Mouse (Mus musculus): ENCODE measurements around the gene Ubash3a.

Ubash3a gene

DNA sequence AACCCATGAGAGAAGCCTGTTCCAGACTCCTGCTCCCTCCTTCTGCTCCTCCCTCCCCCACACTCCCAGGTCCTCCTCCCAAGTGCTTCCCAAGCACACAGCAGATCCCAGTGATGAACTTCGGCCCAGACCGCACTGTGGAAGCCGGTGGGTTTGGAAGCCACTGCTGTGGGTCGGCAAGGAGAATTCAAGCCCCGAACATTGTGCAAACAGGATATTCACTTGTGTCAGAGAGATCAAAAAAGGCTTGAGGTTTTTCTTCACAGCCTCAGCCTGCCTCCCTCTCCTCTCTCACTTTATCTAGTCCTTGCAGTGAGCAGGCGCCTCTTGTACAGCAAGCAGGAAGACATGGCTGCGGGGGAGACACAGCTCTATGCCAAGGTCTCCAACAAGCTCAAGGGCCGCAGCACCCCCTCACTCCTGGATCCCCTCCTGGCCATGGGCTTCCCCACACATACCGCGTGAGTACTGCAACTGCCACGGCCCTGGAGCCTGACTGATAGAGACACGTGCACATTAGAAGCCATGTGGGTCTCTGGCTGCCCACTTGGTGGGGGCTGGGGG lies at the start of gene Ubash3a:
TSS of gene Ubash3a (plus strand) at position 103 of the 564 bp plus-strand sequence.
- DNase-seq: peak; percentile 78

DNA sequence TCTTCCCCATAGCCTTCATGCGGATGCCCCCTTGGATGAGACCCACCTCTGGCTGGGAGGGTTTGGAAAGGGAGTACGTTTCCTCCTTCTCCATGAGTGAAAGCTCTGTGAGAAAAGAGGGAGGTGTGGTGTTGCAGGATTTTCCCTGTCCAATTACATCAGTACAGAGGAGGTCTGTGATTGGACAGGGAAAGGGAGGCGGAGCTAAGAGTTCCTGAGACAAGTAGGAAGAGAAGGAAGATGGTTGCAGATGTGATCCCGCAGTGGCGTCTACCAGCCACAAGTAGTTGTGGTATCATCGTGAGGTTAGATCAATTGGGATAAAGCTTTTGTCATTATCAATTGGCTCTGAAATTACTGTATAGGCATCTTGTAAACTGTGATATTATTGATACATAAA lies 49.8 kb upstream of the Ubash3a start:
- DNase-seq: no peak

DNA sequence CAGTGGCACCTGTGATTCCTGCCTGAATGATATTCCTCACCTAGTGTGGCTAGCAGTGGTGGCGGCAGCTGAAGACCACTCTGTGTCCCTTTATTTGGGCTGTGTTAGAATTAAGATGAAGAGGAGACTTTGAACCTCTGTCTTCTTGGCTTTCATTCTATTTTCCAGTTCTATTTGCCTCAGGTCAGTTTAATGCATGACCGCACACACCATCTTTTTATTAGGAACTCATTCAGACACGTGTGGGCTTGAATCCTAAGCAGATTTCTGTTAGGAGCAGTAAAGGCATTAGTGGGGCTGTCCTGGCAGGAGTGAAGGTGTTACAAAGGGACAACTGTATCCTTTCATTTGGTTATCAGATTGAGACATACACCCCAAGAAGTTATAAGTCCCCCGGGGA lies 47.4 kb upstream of the Ubash3a start:
- no peak for DNase-seq

DNA sequence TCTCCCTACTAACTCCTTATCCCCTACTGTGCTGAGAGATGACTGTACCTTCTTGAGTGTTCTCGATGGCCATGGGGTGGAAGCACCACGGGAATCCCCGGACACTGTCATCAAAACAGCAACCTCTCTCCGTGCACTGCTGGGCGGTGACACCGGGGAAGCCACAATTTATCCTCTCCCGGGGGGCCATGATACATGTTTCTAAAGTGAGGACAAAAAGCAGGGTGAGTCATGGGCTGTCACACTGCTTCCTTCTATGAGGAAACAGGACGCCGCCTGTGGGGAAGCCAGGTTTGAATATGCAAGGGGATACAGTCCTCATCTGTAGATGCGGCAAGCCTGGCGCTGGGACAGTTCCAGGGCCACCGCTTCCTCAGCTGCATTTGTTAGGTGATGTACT lies 45.1 kb upstream of the Ubash3a start:
- no peak for DNase-seq

DNA sequence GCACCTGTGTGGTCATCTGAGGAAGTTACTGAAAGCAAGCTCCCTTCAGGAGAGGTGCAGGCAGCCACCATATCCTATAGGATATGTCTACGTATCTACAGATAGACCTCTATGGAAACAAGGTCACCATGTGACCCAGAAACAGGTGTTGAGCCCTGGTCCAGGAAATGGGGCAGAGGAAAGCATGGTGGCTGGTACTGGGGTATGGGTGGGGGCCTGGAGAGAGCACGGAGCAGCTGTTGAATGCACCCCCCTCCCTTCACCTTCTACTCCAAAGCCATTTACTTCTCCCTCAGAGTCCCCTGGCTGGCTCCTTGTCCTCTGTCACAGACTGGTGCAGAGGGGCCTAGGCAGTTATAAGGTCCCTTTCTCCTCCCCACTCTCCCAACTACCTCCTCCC lies 43.9 kb upstream of the Ubash3a start:
- no peak for DNase-seq

DNA sequence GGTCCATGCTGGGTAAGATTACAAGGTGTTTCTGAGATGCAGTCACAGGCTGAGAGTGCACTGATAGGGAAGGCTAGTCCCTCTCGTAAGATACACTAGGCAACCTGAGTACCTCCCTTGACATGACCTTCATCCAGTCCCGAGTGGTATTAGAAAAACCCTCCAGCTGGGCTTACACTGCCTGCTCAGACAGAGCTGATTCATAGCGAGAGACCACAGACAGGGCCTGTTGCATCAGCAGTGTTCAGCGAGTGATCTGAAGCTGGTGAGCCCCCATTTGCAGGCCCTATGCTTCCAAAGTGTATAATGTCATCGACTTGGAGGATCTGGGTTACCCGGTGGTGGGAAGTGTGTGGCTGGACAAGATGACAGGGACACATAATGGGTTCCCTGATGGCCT lies 42.5 kb upstream of the Ubash3a start, which contains the start of gene Tff1:
TSS of gene Tff1 (minus strand) at position 151 of the 400 bp plus-strand sequence.
- no peak for DNase-seq

DNA sequence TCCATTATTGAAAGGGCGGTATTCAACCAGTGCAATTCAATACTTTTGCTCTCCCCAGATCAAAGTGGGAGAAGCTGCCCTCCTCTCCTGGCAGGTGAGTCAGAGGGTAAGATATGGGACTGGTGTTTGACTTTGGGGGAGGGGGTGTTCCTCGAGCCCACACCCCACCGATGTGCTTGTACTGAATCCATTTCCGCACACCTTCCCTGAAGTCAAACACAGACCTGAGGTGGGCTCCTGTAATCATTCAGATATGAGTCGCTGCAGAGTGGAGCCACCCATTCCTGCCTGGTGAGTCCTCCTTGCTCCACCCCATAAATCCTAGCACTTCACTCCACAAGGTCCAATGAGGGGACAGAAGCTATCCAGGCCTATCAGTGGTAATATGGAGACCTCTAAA lies 37.9 kb upstream of the Ubash3a start:
- no peak for DNase-seq

DNA sequence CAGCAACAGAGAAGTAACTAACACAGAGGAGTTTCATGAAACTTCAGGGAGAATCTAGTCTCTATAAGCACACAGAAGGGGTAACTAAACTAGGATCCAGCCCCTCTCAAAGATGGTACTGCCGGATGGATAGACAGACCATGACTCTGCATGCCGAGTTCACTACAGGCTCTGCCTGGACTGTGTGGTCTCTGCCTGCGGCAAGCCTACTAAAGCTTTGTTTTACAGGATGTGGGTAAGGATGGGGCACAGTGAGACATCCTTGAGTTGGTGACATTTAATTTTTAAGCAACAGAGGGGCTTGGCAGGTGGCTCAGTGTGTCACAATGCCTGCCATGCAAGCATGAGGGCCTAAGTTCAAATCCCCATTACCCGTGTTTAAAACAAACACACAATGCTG lies 31.4 kb upstream of the Ubash3a start:
- no peak for DNase-seq

DNA sequence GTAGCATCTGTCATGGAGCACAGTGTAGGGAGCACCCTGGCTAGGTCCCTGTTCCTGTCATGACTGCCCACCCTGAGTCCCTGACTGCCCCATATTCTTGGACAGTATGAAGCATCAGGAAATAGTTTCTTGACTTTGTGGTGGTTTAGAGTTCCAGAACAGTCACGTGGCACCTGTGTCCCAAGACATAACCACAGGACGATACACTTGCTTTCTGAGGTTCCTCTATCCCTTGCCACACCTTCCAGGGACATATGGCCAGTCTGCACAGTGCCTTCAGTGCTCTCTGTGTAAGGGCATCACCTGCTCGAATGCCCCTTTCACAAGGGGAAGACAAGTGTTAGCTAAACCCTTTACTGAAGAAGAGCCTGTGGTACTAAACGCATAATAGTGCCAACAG lies 26.2 kb upstream of the Ubash3a start:
- no peak for DNase-seq

DNA sequence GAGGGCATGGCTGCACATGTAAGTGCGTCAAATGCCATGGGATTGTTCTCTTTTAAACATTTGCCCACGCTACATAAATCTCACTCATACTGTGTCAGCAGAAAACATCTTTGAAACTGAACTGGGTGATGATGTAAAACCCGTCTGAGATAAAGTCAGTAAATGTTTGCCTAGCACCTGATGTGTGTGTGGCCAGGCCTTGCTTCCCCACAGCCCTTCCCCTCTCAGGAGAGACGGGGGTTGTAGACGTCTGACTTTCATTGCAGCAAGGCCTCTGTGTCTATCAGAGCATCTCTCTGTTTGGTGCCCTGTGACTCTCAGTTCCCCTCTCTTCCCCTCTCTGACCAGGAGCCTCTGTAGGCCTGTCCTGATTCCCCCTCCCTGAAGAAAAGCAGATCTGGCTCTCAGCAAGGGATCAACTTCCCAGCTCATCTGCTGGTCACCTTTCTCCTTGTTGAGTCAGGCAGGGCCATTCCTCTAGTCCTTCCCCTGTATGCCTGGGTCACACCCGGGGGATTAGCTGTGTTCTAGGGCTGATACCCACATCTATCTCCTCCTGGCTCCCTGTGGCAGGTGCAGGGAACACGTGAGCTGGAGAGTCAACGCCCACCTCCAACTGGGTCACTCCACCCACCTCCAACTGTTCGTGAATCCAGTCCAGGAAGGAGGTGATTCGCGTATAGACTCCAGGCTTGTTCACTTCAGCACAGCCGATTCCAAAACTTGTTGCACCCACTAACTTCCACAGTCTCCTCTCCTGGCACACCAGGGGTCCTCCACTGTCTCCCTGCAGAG lies 24.3 kb upstream of the Ubash3a start:
- DNase-seq: no peak

DNA sequence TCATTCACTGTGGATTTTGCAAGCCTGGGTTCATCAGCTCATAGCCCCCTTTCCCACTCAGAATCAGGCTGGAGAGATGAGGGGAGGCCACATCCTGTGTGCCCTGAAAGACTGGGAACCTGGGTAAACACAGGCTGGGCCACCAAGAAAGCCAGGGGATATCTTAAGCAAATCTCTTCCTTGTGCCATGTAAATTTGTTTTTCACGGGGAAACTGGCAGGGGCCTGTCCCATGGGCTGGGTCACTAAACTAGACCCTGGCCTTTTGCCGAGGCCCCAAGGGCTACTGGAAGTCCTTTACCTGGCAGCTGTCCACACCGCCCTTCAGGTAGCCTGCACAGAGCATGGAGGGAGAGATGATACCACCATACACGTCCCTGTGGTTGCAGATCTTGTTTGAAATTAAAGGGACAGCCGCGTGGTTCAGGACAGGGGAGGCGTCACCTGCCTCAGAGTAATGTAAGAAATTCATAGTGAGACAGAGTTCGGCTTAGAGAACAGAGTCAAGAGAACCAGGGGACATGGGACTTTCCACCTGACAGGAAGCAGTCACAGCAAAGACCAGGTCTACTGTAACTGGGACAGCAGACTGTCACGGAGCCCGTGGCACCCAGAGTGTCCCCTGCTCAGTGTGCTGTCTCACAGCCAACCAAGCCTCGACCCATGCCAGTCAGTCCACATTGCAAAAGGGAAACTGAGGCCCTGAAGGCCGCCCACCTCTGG lies 23.2 kb upstream of the Ubash3a start:
- no peak for DNase-seq

DNA sequence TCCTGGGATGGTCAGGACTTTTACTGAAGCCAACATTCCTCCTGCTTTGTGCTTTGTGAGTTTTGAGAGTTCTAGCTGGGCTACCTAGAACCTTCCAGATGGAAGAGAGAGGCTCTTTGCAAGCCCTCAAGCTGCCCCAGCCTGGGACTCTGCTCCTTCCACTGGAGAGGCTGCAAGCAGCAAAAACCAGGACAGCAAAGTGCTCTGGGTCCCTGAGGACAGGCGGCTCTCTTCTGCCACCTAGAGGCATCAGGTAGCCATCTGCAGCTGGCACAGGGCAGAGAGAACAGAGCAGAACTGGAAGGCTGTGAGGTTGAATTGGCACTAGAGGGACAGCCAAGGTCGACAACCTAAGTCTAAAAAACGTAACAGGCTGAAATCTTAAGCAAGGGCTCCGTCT lies 20.3 kb upstream of the Ubash3a start:
- DNase-seq: no peak

DNA sequence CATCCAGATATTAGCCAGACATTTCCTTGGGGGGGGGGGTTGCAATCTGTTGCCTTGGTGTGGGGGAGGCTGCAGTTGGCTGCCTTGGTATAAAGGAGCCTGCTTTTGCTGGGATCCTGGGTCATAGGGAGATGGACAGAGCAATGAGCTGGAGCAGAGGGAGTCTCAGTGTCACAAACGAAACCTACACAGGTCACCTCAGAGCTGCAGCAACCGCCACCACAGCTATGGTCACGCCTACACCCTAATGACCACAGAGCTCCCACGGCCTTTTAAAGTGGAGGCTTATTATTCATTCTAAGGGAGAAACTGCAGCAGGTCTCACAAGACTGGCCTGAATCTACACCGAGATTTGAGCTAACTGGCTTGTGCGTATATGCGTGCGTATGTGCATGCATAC lies 15.8 kb upstream of the Ubash3a start:
- DNase-seq: peak; percentile 64

DNA sequence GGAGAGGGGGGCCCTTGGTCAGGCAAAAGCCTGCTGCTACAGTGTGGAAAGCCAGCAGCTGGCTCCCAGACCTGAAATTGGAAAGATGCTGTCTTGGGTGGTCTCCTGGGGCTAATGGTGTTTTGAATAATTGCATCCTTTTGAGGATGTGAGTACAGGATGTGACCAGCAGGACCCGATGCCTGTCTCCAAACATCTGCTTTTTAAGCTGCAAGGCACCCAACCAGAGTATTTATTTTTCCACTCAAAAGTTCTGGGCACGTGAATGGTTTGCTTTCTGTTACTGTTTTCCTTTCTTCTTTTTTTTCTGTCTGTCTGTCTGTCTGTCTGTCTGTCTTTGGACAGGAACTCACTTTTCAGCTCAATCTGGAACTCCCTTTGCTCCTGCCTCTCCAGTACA lies 15.0 kb upstream of the Ubash3a start:
- DNase-seq: peak; percentile 70

DNA sequence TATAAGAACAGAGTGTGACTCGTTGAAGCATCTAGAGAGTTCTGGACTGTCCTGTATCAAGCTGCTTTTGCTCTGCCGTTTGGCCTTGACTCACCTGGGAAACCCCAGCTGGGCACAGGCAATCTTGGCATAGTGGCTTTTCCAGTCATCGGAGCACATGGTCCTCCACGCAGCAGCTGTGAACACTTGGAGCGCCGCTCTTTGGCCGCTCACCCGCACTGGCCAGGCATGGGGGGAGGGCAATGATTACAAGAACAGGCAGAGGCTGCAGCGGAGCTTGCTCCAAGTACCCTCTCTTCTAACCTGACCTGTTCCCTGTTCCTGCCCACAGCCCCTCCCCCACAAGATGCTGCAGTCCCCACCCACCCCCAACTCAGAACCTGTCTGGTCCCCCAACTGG lies 14.3 kb upstream of the Ubash3a start:
- no peak for DNase-seq

DNA sequence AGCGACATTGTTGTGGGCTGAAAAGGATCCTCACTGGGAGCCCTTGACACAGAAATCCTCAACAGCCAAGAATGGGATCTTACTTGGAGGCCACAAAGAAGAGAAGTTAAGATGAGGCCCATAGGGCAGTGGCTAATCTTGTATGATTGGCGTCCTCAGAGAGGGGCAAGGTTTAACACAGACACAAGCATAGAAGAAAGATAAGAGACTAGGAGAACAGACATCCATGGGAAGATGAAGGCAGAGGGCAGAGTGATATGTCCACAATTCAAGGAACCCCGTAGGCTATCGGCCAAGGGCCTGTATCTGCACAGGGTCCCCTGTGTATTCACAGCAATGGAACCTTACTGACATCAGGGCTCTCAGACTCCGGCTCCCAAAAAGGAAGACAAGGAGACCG lies 12.5 kb upstream of the Ubash3a start:
- no peak for DNase-seq

DNA sequence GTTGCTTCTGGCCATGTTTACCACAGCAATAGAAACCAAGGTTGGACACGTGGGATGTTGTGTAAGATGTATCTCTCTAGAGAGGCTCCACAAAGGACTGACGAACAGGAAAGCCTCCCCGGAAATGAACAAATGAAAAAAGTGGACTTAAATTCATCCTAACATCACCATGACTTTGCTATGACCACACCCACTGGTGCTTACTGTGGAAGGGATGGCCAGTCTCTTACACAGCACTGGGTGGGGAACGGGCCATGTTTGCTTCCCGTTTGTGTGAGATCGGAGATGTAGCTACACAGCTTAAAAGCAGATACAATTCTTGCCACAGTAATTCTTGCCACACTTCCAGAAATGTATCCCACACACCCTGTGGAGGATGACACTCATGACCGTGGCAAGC lies 11.4 kb upstream of the Ubash3a start:
- DNase-seq: no peak

DNA sequence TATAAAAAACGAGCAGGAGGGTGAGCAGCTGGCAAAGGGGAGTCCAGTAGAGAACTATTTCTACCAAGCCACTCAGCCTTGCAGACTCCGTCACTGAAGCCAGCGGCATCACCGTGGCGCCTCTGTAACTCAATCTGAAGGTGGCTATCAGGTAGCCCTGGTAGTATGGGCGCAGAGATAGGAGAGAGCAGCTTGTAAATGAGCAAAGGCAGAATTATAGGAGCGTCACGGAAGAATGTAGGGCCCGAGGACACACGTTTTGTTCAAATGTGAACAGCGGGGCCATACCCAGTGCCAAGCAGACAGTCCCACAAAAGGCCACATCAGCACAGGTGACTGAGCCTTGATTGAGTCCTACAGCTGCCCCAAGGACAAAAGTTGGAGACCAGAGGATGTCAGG lies 8.8 kb upstream of the Ubash3a start, which contains the start of gene Tmprss3:
TSS of gene Tmprss3 (minus strand) at position 101 of the 400 bp plus-strand sequence.
- DNase-seq: peak; percentile 80

DNA sequence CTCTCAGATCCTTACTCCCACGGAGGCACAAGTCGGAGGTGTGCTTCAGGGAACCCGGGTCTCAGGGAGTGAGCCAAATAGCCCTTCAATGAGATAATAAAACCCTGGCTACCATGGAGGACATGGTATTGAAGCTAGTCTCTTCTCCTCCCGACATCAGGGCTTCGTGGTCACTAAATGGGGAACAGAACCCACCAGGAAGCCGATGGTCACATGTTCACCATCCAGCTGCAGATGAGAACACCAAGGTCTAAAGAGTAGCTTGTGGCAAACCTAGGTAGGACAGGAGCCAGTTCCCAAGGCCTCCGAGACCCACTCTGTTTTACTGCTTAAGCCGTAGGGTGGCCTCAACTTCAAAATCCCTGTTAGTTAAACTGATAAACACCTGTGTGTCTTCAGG lies 981 bp downstream of the Ubash3a start:
- peak; percentile 74 for DNase-seq

DNA sequence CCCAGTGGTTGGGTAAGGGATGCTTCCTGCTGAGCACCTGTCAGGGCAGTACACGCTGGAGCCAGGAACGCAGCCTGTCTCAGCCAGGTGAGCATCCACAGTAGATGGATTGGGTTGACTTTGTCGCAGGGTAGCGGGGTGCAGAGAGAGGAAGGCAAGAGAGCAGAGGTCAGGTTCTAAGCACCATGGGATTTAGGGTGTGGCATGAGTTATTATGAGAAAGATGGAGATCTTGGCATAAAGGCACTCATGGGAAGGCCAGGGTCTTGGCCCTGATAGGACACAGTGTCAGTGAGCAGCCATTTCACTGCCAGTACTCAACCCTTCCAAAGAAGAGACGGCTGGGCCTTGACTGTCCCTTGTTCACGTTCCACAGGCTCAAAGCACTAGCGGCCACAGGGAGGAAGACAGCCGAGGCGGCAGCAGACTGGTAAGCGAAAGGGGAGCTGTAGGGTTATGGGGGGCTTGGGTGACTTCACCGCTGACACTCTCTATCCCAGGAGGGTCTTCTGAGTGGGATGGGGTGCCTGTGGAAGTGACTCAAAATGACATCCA lies 1.8 kb downstream of the Ubash3a start:
- DNase-seq: peak; percentile 53

DNA sequence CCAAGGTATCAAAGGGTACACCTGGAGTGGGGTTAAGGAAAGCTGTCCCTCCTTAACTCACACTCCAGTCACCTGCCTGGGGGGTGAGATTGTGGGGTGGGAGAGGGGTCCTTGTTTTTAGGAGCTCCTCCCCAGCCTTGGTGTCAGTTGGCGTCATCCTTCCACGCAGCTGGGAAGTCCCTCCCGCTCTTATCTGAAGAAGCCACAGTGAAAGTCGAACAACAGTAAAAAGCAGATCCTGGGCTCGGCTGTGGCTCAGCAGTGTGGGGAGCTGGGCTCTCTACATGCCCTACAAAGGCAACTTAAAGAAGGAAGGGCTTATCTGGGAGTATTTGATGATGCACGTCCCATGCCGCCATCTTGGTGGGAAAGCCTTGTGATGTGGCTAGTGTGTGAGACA lies 2.6 kb downstream of the Ubash3a start:
- DNase-seq: peak; percentile 44

DNA sequence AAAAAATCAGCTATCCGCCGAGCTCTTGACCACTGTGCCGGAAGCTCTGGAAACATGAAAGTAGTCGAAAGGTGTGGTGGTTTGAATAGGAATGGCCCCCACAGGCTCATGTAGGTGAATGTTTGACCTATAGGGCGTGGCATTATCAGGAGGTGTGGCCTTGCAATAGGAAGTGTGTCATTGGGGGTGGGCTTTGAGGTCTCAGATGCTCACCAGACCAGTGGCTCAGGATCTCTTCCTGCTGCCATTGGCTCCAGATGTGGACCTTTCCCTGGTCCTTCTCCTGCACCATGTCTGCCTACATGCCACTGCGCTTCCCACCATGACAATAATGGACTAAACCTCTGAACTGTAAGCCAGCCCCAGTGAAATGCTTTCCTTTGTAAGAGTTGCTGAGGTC lies 4.2 kb downstream of the Ubash3a start:
- peak; percentile 51 for DNase-seq

DNA sequence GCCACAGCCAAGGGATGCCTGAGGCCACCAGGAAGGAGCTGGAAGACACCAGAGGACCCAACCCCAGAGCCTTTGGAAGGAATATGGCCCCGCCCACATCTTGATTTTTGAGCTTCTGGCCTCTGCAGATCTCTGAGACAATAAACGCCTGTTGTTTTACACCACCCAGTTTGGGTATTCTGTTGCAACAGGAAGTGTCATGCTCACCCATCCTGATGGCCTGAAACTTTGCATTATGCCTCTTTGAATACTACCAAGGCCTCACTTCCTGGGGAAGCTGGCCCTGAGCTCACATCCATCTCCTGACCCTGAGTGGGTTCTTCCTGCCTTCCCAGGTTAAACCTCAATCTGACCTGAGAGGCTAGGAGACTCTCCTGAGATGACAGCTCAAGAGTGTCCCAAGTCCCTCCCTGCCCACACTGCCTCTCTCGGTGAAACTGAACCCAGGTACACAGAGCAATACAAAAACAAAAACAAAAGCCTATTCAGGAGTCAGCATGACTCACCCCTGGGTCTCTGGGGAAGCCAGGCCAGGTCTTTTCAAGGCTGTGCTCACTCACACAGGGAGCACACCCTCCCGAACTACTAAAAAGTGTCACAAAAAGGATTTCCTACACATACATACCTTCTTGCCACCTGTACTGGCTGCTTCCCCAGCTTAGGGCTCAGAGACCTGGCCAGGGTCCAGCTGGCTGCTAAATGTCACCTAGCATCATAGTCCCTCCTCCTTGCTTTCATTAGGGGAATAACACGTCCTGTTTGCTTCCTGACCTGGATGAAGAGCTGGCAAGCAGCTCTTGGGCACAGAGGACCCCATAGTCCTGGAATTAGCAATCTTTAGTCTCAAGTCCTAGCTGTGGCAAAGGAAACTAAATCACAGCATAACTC lies 8.6 kb downstream of the Ubash3a start:
- no peak for DNase-seq

All from heart, adult 11 months (tissue).